Mouse (Mus musculus): ENCODE measurements around the gene Pigq. TPM values are rescaled to one million over a fixed set of nuclear protein-coding genes. Genes with fewer than 3 reads are reported as not detected.

Gene Pigq
- 203 and 239 TPM in 2 replicates for polyA plus RNA-seq (2012; rRNA removed)

DNA sequence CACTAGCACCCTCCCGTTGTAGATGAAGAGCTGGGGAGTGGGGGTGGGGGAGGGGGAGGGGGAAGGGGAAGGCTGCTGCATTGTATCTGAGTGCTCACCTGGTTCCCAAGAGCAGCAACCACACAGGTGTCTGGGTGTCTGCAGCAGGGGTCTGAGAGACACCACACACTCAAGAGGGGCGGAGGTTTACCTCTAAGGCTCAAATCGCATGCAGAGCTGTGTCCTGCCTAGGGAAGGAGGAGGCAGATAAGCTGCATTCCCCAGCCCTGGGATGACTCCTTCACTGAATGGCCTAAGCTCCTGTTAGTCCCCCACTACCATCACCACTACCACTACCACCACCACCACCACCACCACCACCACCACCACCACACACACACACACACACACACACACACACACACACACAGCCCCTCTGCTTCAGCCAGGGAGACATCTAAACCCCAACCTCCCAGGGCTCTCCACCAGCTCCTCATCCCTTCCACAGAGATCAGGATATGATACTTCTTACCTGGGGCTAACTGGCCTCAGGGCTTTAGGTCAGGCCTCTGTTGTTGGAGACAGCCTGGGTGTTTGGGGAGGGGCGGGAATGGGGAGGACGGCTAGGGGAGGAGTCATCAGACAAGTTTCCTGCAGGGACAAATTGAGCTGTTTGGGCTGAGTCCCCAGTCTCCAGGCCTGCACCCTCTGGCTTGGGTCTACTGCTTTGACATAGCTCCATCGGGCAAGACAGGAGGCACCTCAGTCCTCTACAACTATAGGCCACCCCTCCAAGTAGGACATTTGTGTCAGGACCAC, at the start of gene Pigq, which contains the start of gene Nhlrc4:
Gene Pigq, minus strand, starts transcription at position 571 of the 798 bp plus-strand sequence.
Gene Nhlrc4, minus strand, starts transcription at position 596 of the 798 bp plus-strand sequence.
- WGBS, result 71% methylated on average over 6 of the region's 6 CpGs
- Histone ChIP-seq H3K27me3 (ENCODE audit: control insufficient read depth, insufficient read depth, low read length) (no peaks in the 10 kb centered on the region), H3K36me3 (ENCODE audit: control insufficient read depth, insufficient read depth, low read length) (no peaks in the 10 kb centered on the region), H3K4me1 (ENCODE audit: control insufficient read depth, insufficient read depth, insufficient read length) (peaks cover 9% of the 10 kb centered on the region; the same call in 1 of the 2 replicates), H3K27ac (ENCODE audit: insufficient read depth, low read length) (0 out of 2 replicates have a peak within 1 kb of the TSS, but pooled peaks have one; percentile 8), H3K4me3 (ENCODE audit: extremely low read depth, insufficient read depth, insufficient read length) (no peak within 1 kb of the TSS)
- no peak for DNase-seq (ENCODE audit: low read depth in 1 of 2, low spot score in 2 of 2)
- TF ChIP-seq CTCF (IDR thresholded peaks at IDR 0.05; ENCODE audit: extremely low read depth, insufficient read depth, insufficient read length, insufficient replicate concordance) (no peak), POLR2A (IDR thresholded peaks at IDR 0.05; ENCODE audit: low read depth, low read length) (no peak)

GRCm38 (mm10) chr17:25993489-25993888, 48.8 kb upstream of the Pigq start:
- Histone ChIP-seq H3K36me3 (ENCODE audit: control insufficient read depth, insufficient read depth, low read length) (no peaks in the 10 kb centered on the region), H3K4me1 (ENCODE audit: control insufficient read depth, insufficient read depth, insufficient read length) (peaks cover 3% of the 10 kb centered on the region; the same call in 1 of the 2 replicates), H3K4me3 (ENCODE audit: extremely low read depth, insufficient read depth, insufficient read length) (no peak overlapping the region), H3K27me3 (ENCODE audit: control insufficient read depth, insufficient read depth, low read length) (no peaks in the 10 kb centered on the region), H3K27ac (ENCODE audit: insufficient read depth, low read length) (no peak overlapping the region)
- WGBS, result 78% methylated on average over 3 of the region's 3 CpGs
- TF ChIP-seq CTCF (IDR thresholded peaks at IDR 0.05; ENCODE audit: extremely low read depth, insufficient read depth, insufficient read length, insufficient replicate concordance) (no peak), POLR2A (IDR thresholded peaks at IDR 0.05; ENCODE audit: low read depth, low read length) (no peak)
- no peak for DNase-seq (ENCODE audit: low read depth in 1 of 2, low spot score in 2 of 2)

- WGBS, result 89% methylated on average over 4 of the region's 4 CpGs
- no peaks in the 10 kb centered on the region for H3K4me1 ChIP-seq (ENCODE audit: control insufficient read depth, insufficient read depth, insufficient read length)
- H3K4me3 ChIP-seq (ENCODE audit: extremely low read depth, insufficient read depth, insufficient read length), result no peak overlapping the region
- H3K27ac ChIP-seq (ENCODE audit: insufficient read depth, low read length), result no peak overlapping the region
- no peak for DNase-seq (ENCODE audit: low read depth in 1 of 2, low spot score in 2 of 2)
- no peaks in the 10 kb centered on the region for H3K27me3 ChIP-seq (ENCODE audit: control insufficient read depth, insufficient read depth, low read length)
- no peaks in the 10 kb centered on the region for H3K36me3 ChIP-seq (ENCODE audit: control insufficient read depth, insufficient read depth, low read length)
- TF ChIP-seq POLR2A (IDR thresholded peaks at IDR 0.05; ENCODE audit: low read depth, low read length) (no peak), CTCF (IDR thresholded peaks at IDR 0.05; ENCODE audit: extremely low read depth, insufficient read depth, insufficient read length, insufficient replicate concordance) (no peak)
Observed at GRCm38 (mm10) chr17:25992274-25992673, 47.5 kb upstream of the Pigq start.

- 40% methylated on average over 5 of the region's 5 CpGs for WGBS
- H3K4me3 ChIP-seq (ENCODE audit: extremely low read depth, insufficient read depth, insufficient read length), result no peak overlapping the region
Observed at GRCm38 (mm10) chr17:25990331-25990730, 45.6 kb upstream of the Pigq start.

DNA sequence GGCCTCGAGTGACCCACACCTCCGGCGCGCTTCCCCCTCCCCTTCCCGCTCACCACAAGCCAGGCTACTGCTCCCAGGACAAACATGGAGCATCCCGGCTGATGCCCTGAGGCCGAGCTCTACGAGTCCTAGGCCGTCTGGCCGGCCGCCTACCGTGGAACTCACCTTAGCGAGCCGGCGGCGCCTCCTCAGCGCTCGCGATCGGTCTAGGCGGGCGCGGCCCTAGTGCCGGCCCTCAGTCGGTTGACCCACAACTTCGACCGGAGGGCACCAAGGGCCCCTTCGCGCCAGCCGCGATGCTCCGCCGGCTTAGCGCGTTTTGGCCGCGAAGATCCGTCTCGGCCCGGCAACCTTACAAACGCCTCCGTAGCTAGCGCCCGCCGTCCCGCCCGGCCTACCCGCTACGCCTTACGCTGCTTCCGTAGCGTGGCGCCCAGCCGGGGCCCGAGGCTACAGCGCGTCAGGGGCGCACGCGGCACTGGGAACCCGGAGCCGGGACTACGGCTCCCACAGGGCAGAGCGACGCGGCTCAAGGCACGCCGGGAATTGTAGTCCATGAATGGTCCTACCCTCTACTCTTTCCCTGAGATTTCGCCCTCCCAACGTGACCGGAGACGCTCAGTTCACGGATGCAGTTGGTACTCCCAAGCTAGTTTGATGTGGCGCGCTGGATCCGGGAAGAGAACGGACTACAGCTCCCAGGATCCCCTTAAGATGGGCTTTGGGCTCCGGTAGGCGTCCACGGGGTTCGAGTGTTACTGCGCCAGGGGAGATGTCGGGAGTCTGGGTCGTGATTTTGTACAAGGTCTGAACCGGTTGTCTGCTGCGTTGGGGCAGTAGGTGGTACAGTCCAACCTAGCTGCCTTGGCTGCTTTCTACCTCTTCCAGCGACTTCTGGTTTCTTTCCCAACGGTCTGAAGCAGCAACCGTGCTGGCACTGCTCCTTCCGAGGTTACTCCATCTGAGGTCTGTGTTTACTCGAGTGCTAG, 40.9 kb upstream of the Pigq start, which contains the start of gene Capn15:
Gene Capn15, minus strand, starts transcription at position 491 of the 989 bp plus-strand sequence.
- Histone ChIP-seq H3K4me1 (ENCODE audit: control insufficient read depth, insufficient read depth, insufficient read length) (peaks cover 5% of the 10 kb centered on the region; the same call in 1 of the 2 replicates), H3K4me3 (ENCODE audit: extremely low read depth, insufficient read depth, insufficient read length) (peak within 1 kb of the TSS; percentile 80), H3K27ac (ENCODE audit: insufficient read depth, low read length) (peak within 1 kb of the TSS; percentile 41), H3K36me3 (ENCODE audit: control insufficient read depth, insufficient read depth, low read length) (no peaks in the 10 kb centered on the region), H3K27me3 (ENCODE audit: control insufficient read depth, insufficient read depth, low read length) (no peaks in the 10 kb centered on the region)
- TF ChIP-seq CTCF (IDR thresholded peaks at IDR 0.05; ENCODE audit: extremely low read depth, insufficient read depth, insufficient read length, insufficient replicate concordance) (no peak), POLR2A (IDR thresholded peaks at IDR 0.05; ENCODE audit: low read depth, low read length) (peak; percentile 30; the same call in 1 of the 2 replicates)
- under 1% methylated on average over 91 of the region's 91 CpGs for WGBS
- peak; percentile 73 to 90 for DNase-seq (ENCODE audit: low read depth in 1 of 2, low spot score in 2 of 2)

More at GRCm38 (mm10) chr17:25990331-25990730, 45.6 kb upstream of the Pigq start:
- H3K4me1 ChIP-seq (ENCODE audit: control insufficient read depth, insufficient read depth, insufficient read length), result no peaks in the 10 kb centered on the region
- no peaks in the 10 kb centered on the region for H3K27me3 ChIP-seq (ENCODE audit: control insufficient read depth, insufficient read depth, low read length)
- H3K27ac ChIP-seq (ENCODE audit: insufficient read depth, low read length), result no peak overlapping the region
- DNase-seq (ENCODE audit: low read depth in 1 of 2, low spot score in 2 of 2), result no peak
- no peak for TF ChIP-seq CTCF (IDR thresholded peaks at IDR 0.05; ENCODE audit: extremely low read depth, insufficient read depth, insufficient read length, insufficient replicate concordance)
- no peaks in the 10 kb centered on the region for H3K36me3 ChIP-seq (ENCODE audit: control insufficient read depth, insufficient read depth, low read length)

GRCm38 (mm10) chr17:25984556-25985305, 40.0 kb upstream of the Pigq start:
- no peak for TF ChIP-seq POLR2A (IDR thresholded peaks at IDR 0.05; ENCODE audit: low read depth, low read length)
- no peak for TF ChIP-seq CTCF (IDR thresholded peaks at IDR 0.05; ENCODE audit: extremely low read depth, insufficient read depth, insufficient read length, insufficient replicate concordance)
- Histone ChIP-seq H3K36me3 (ENCODE audit: control insufficient read depth, insufficient read depth, low read length) (no peaks in the 10 kb centered on the region), H3K4me3 (ENCODE audit: extremely low read depth, insufficient read depth, insufficient read length) (peak overlapping the region; percentile 80), H3K27ac (ENCODE audit: insufficient read depth, low read length) (0 out of 2 replicates have a peak overlapping the region, but pooled peaks have one; percentile 34), H3K4me1 (ENCODE audit: control insufficient read depth, insufficient read depth, insufficient read length) (peaks cover 5% of the 10 kb centered on the region; the same call in 1 of the 2 replicates), H3K27me3 (ENCODE audit: control insufficient read depth, insufficient read depth, low read length) (no peaks in the 10 kb centered on the region)
- 10% methylated on average over 17 of the region's 17 CpGs for WGBS
- no peak for DNase-seq (ENCODE audit: low read depth in 1 of 2, low spot score in 2 of 2)

Data from spleen, adult 2 months (tissue).